Mouse (Mus musculus) fat pad, adult 2 months (tissue): ENCODE results near the gene Slc16a4.

Experiments
- DNase-seq: peaks from one replicate; pipeline ENCODE4 v3.0.0-alpha.2; 2011; ENCODE audit warnings: low read depth, low spot score; ENCODE audit errors: extremely low read depth

Gene Slc16a4

GRCm38 (mm10) chr3:107290764-107291381, at the start of gene Slc16a4:
TSS of gene Slc16a4 (plus strand) at chr3:107291230.
- no peak for DNase-seq

- no peak for DNase-seq
These were observed 49.5 kb upstream of the Slc16a4 start for GRCm38 (mm10) chr3:107241389-107242094.

- no peak for DNase-seq
These were observed 44.2 kb upstream of the Slc16a4 start for GRCm38 (mm10) chr3:107246876-107247275.

- DNase-seq, result no peak
These were observed 42.0 kb upstream of the Slc16a4 start for GRCm38 (mm10) chr3:107249042-107249441.

- DNase-seq, result no peak
These were observed 40.7 kb upstream of the Slc16a4 start for GRCm38 (mm10) chr3:107250320-107250719.

GRCm38 (mm10) chr3:107252035-107252434, 39.0 kb upstream of the Slc16a4 start:
- no peak for DNase-seq

GRCm38 (mm10) chr3:107253925-107254324, 37.1 kb upstream of the Slc16a4 start:
- DNase-seq, result no peak

GRCm38 (mm10) chr3:107255992-107256391, 35.0 kb upstream of the Slc16a4 start:
- DNase-seq, result no peak

GRCm38 (mm10) chr3:107256724-107257123, 34.3 kb upstream of the Slc16a4 start:
- DNase-seq, result no peak

- no peak for DNase-seq
These were observed 33.1 kb upstream of the Slc16a4 start for GRCm38 (mm10) chr3:107257924-107258323.

GRCm38 (mm10) chr3:107260956-107261850, 29.8 kb upstream of the Slc16a4 start:
- DNase-seq, result no peak

GRCm38 (mm10) chr3:107261851-107262165, 29.2 kb upstream of the Slc16a4 start:
- DNase-seq, result no peak

GRCm38 (mm10) chr3:107266814-107267345, 24.1 kb upstream of the Slc16a4 start:
- no peak for DNase-seq

GRCm38 (mm10) chr3:107272433-107272832, 18.6 kb upstream of the Slc16a4 start:
- no peak for DNase-seq

GRCm38 (mm10) chr3:107273820-107274219, 17.2 kb upstream of the Slc16a4 start:
- DNase-seq, result no peak

- no peak for DNase-seq
These were observed 15.7 kb upstream of the Slc16a4 start for GRCm38 (mm10) chr3:107275351-107275750.

GRCm38 (mm10) chr3:107275996-107276395, 15.0 kb upstream of the Slc16a4 start:
- DNase-seq, result no peak

- no peak for DNase-seq
These were observed 14.4 kb upstream of the Slc16a4 start for GRCm38 (mm10) chr3:107276626-107277025.

- no peak for DNase-seq
These were observed 12.4 kb upstream of the Slc16a4 start, which contains the start of gene Lamtor5 for GRCm38 (mm10) chr3:107278479-107279269. TSS of gene Lamtor5 (plus strand) at chr3:107278858.

- no peak for DNase-seq
These were observed 4.9 kb upstream of the Slc16a4 start for GRCm38 (mm10) chr3:107286123-107286522.

- no peak for DNase-seq
These were observed 3.7 kb upstream of the Slc16a4 start for GRCm38 (mm10) chr3:107287346-107287745.
